Mouse (Mus musculus): Measurements from ENCODE around the gene Foxk2. TPM values are rescaled to one million over a fixed set of nuclear protein-coding genes. Genes with fewer than 3 reads are reported as not detected.
"Not testable (repeated sequence)": the region's sequence is repeated elsewhere in the genome, so short reads cannot be mapped to it uniquely, and the experiment has no call there.

Gene Foxk2
- total RNA-seq, 2 experiments from 2014 or later, result 26.5 to 30.9 TPM

DNA sequence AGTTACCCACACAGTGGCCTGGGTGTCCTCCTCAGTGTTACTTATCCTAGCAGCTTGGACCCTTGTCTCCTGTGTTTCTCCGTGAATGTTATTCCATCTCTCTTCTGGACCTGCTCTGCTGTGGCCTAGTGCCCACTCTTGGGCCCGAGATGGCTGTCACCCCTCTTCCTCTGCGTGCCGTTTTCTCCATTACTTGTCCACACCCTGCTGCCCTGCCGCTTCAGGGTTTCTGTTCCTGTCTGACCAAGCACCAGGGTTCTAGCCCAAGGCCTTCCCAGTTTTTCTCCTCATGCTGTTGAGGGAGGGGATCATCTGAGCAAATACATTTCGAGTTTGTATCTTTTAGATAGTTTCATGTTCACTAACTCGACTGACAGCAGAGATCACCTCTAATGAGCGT, 17.7 kb downstream of the Foxk2 start:
- no peak for DNase-seq (ENCODE audit: low spot score)

DNA sequence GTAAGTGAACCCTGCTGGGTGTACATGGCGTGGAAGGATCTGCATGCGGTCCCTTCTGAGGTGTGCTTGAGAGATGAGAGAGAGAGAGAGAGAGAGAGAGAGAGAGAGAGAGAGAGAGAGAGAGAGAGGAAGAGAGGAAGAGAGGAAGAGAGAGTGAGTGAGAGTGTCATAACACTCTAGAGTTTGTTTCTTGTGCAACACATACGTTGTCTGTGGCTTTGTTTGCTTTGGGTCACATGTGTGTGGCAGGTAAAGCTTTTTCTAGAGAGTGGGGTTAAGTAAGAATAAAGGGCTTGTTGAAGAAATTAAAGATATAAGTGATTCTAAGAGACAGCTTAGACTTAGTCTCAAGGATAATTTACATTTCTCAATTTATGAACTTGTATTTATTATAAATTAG, 18.2 kb downstream of the Foxk2 start:
- DNase-seq (ENCODE audit: low spot score), result no peak

DNA sequence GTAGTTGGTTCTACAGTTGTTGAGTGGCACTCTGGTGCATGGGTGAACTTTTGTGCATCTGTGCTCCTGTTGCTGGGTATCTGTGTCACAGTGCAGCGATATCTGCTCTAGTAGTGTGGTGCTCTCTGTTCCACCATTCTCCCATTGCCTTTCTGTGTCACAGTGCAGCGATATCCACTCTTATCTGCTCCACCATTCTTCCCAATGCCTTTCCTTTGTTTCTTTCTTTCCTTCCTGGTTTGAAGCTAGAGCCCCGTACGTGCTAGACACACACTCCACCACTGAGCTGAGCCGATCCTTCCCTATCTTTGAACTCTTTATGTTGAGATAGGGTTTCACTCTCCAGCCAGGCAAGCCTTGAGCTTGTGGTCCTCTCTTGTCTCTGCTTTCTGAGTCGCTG, 23.1 kb downstream of the Foxk2 start:
- DNase-seq (ENCODE audit: low spot score), result no peak

DNA sequence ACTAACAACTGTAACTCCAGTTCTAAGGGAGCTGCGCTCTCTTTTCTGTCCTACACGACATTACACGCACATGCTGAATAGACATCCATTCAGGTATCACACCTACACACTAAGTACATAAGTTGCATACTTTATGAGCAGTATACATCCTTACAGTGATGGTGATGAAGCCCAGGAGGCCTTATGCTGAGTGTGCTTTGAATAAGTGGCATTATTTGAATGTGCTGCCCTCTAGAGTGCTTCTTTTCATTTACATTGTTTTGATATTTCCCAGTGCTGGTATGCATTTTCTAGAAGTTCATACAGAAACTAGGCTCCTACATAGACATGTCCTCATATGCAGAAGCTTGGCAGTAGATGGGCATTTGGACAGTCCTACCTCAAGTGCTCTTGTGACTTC, 30.1 kb downstream of the Foxk2 start:
- DNase-seq (ENCODE audit: low spot score), result no peak

DNA sequence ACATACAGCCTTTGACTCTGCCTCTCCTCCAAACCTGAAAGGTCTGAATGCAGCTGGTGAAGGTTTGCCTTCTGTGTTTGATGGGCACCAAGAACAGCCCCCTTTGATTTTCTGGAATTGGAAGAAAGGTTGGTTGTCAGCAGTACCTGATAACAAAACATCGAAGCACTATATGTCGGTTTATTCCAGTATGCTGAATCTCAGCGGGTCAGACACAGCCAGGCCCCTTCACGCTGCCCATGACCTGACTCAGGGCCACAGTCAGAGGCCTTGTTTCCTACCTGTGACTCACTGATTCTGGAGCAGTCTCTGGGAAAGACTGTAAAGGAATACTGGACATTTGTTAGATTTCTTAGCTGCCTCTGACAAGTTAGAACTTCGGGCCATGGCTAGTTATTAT, 35.0 kb downstream of the Foxk2 start:
- DNase-seq (ENCODE audit: low spot score), result no peak

DNA sequence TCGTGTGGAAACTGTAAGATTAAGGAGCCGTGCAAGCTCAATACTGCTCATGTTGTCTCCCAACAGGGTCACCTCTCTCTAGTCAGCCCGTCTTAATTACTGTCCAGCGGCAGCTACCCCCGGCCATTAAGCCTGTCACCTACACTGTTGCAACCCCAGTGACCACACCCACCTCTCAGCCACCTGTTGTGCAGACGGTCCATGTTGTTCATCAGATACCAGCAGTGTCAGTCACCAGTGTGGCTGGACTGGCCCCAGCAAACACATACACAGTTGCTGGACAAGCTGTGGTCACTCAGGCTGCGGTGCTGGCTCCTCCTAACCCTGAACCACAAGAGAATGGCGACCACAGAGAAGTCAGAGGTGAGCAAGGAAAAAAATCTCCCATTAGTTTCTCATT, 38.7 kb downstream of the Foxk2 start:
- no peak for DNase-seq (ENCODE audit: low spot score)

DNA sequence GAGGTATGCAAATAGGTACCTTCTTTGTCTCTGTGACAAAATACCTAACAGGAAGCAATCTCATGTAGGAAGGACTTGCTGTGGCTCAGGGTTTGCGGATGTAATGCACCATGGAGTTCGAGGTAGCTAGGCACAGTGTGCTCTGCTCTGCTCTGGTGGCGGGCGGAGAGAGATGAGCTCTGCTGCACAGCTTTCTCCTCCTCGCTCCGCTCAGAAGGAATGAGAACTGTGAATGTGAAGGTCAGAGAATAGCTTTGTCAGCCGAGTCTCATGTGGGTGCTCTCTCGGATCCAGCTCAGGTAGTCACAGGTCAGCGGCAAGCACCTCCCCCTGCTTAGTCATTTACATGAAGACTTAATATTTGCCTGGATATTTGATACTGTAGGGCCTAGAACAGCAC, 40.5 kb downstream of the Foxk2 start:
- DNase-seq (ENCODE audit: low spot score), result no peak

DNA sequence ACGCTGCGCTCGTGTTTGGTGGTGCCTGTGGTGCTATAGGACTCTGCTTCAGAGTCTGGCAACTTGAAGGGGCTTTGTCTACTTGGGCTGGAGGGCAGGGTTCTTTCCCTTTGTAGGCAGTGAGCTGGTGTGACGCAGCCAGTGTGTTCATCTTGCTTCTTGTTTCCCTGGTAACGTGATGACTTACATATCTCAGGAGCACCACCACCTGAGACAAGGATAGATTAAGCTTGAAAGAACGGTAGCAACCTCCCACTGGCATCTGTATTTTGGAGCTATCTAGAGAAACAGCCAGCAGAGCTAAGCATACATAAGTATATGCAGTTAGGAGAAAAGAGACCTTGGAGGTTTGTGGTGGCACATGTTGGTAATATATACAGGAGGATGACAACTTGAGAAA, 45.6 kb downstream of the Foxk2 start:
- no peak for DNase-seq (ENCODE audit: low spot score)

DNA sequence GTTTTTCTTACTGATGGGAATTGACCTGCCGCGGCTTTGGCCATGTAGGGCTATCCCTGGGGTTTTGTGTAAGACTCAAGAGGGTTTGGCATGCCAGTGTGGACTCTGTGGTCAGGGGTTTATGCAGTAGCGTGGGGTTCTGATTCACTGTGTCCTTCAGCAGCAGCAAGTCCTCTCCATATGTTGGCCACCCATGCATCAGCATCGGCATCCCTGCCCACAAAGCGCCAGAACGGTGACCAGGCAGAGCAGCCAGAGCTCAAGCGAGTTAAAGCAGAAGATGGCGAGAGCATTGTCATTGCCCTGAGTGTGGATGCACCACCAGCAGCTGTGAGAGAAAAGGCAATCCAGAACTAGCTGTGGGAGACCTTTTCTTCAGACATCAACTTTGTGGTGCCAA, 46.8 kb downstream of the Foxk2 start:
- DNase-seq (ENCODE audit: low spot score), result no peak

DNA sequence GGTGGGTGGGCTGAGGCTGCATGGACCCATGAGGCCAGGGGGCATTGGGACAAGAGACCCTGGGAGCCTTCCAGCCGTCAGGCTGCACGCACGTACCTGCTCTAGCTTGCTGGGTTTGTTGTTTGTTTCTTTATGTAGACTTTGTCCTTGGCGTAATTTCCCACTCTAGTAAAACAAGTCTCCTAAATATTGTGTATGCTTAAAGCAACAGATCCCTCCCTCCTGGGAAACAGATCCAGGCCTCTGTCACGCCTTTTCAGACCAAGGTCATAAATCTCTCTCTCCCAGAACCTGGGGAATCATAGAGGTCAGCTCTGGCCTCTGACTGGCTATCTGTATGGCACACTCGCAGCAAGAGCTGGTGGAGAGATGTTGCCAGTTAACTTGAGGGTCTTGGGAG, 47.9 kb downstream of the Foxk2 start:
- not testable (repeated sequence) for DNase-seq (ENCODE audit: low spot score)

DNA sequence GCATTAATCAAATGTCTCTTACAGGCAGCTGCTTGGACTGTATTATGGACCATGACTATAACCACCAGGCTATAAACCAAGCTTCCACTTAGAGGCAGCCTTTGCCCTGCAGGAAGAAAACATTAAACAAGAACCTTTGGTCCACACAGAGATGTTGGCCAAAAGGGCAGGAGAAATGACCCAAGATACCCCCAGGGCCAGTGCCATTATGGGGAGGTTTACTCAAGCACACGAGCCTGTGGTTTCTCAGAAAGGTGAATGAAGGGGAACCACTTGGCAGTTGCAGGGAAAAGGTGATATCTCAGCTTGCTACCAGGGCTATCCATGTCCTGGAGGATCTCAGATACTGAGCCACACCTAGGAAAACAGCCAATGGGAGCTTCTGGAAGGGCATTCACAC, 66.2 kb downstream of the Foxk2 start:
- peak; percentile 10 for DNase-seq (ENCODE audit: low spot score)

DNA sequence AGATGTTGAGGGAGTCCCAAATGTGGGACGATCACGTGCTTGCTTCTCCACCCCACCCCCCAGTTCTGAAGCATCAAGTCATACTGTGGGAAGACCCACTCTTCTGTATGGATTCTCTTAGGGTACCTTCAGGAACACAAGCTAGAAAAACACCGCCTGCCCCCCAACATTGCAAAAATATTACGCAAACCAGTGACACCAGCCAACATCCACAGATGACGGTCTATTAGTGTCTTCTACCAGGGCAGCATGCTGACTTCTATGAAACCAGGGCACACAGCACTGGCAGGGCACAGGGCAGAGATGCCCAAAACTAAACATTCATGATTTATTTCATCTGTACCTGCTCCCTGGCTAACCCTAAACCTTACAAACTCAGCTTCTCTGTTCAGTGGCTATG, 66.9 kb downstream of the Foxk2 start:
- DNase-seq (ENCODE audit: low spot score), result no peak

DNA sequence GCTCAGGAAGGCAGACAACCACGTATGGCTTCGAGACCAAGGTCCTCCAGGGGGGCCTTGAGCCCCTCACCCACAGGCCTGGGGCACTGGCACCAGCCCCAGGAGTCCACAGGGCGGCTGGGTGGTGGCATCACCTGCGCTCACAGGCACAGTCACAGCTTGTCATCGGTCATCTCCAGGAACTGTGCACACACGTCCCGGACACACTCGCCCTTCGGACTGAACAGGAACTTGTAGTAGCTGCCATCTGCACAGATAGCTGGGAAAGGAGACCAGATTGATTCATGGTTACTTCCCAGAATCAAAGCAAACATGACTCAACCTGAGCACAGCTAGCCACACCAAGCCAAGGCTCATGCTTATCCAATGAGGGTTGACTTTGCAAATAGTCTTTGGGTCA, 68.4 kb downstream of the Foxk2 start:
- DNase-seq (ENCODE audit: low spot score), result no peak

DNA sequence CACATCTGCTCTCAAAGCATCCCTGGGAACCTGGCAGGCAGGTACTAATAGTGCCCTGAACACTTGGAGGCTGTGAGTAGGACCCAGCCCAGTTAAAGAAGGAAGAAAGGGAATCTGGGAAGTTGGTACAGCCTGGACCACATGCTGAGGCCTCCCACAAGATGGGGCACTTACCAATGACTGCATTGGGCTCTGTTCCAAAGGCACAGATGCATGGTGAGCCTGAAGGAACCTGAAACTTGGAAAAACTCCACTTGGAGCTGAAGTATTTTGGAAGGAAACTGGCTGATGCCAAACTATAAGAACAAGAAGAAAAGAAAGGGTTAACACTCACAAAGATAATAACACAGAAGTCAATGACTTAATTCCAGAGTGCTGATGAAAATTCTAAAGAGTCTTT, 68.8 kb downstream of the Foxk2 start:
- no peak for DNase-seq (ENCODE audit: low spot score)

DNA sequence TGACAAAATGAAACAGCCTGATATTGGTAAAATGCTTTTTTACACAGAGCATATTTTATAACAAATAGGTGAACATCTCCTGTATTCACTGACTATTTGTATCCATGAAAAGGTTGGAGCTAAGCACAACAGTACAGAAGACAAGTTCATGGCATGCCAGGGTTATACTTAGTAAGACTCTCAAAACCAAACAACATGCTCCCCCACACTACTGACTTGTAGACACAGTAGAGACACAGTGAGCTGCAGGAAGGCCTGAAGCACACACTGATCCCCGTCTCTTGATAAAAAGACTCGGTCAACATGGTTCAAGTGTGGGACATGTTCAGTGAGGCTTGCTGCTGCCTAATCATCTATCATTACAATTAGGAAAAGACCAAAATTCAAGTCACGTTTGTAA, 71.9 kb downstream of the Foxk2 start:
- DNase-seq (ENCODE audit: low spot score), result no peak

DNA sequence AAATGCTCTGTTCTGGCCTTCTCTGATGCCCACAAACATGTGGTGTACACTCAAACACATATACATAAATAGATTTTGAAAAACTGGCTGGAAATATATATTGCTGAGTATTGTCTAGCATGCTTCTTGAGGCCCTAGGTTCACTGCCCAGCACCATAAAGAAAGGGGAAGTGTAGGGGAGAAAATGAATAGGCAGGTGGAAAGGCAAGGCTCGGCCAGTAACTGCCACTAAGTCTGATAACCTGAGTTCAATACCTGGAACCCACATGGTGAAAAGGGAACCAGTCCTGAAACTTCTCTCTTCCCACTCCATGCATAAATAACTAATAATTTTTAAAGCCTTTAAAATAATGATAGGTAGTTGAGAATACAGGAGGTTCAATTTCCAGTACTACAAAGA, 79.9 kb downstream of the Foxk2 start:
- DNase-seq (ENCODE audit: low spot score), result no peak

DNA sequence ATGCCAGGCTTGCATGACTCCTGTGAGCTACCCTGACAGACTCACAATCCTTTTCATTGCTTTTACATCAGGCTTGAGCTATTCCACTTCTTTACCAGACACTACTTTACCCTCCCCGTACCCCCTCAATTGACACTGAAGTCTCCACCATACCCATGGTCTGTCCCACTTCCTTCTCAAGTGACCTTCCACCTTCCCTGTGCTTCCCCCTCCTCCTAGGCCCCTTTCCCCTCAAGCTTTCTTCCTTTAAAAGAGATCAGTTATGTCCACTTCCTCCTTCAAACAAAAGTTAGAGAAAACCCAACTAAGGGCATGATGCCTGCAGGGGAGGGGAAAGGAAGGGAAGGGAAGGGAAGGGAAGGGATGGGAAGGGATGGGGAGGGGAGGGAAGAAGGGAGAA, 80.5 kb downstream of the Foxk2 start:
- no peak for DNase-seq (ENCODE audit: low spot score)

DNA sequence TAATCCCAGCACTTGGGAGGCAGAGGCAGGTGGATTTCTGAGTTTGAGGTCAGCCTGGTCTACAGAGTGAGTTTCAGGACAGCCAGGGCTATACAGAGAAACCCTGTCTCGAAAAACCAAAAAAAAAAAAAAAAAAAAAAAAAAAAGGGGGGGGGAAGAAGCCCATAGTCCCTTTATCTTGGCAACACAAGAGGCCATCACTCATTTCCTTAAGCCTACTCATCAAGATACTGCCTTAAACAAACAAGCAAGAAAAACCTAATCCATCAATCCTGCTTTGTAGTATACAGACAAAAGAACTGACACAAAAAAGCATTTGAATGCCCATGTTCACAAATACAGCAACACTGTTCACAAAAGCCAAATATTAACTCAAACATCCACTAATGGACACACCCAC, 82.6 kb downstream of the Foxk2 start:
- DNase-seq (ENCODE audit: low spot score), result not testable (repeated sequence)

DNA sequence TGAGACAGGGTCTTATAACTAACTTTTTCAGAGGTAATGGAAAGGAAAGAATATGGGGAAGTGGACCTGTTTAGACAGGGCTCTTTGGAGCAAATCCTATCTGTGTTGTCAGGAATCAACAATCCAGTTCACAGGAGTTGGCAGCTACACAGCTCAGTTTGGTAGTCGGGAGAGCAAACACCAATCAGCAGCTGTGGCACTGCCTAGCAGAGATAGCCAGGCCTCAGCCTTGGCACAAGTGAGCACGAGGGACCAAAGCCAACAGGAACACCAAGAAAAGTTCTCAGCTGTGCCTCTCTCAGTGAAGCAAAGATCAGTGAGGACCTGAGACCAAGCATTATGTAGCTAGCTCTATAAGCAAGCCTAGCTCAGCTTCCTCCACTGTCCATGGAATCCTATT, 87.2 kb downstream of the Foxk2 start:
- peak; percentile 64 for DNase-seq (ENCODE audit: low spot score)

DNA sequence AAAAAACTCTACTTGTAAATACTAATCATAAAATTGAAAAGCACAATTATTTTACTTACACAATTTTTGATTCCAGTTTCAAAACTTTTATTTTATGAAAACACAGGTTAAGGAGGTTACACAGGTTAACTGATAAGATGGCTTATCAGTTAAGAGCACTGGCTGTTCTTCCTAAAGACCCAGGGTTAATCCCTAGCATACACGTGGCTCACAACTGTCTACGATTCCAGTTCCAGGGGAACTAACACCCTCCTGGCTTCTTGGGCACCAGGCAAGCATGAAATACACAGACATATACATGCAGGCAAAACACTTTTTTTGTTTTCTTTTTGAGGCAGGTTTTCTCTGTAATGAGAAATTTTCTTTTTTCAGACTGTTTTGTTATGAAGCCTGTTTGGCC, 88.4 kb downstream of the Foxk2 start:
- DNase-seq (ENCODE audit: low spot score), result no peak

DNA sequence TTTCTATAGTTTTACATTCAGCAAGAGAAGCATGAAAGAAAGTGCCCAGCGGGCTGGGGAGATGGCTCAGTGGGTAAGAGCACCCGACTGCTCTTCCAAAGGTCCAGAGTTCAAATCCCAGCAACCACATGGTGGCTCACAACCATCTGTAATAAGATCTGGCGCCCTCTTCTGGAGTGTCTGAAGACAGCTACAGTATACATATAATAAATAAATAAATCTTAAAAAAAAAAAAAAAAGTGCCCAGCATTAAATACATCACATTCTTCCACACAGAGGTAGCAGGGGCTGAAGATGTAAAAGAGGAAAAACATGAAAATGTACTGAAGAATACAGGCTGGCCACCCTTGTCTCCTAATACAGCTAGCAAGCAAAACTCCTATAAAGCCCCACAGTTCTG, 88.9 kb downstream of the Foxk2 start:
- not testable (repeated sequence) for DNase-seq (ENCODE audit: low spot score)

DNA sequence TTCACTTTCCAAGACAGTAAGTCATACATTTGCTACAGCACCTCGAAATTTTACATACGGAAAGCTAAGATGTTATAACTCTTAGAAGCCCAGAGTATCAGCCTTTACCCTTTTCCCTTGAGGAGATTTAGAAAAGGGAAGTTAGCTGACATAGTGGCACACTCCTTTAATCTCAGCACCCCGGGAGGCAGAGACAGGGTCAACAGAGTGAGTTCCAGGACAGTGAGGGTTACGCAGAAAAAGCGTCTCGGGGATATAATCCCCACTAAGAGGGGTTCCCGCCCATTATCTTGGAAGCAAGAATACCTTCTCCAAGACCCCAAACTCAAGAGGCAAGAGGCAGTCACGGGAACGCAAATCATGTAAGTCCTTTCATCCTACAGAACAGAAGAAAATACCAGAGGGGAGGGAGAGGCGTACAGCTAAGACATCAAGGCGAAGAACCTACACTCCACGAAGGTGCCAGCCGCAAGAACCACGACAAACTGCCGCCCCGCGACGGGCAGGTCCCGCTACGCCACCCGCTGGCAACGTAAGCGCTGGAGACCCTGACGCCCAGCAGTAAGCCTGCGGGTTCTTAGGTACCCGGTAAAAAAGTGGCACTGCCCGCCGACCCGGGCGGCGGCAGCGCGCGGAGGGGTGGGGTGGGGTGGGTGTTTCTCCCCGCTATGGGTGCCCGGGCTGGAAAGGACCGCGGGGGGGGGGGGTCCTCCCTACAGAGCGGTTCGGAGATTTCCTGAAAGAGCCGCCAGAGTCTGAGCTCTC, 93.7 kb downstream of the Foxk2 start:
- DNase-seq (ENCODE audit: low spot score), result no peak

DNA sequence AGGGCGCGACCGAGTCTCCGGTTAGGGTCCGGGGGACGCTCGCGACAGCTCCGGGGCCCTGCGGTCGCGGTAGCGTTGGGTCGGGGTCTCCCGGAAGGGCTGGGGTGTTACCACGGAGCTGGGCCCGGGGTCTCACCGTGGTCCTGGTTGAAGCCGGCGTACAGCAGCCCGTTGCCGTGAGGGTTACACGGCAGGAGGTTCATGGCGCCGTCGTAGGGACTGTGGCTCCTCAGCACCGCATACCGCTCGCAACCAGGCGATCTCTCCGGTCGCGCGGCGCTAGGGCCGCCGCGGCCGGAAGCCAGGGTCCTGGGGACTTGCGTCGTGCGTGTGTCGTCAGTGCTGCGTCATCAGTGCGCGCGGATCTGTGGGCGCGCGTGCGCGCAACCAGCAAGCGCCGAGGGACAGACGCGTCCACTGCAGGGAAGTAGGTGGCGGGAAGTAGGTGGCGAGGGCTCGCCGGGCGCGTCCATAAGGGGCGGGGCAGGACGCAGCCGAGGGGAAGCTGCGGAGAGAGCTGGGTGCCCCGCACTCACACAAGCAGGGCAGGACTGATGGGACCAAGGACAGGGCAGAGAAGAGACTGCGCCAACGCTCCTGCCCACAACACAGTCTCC, 94.4 kb downstream of the Foxk2 start, which contains the start of gene Wdr45b:
Gene Wdr45b (minus strand): TSS at position 355 of the 617 bp plus-strand sequence.
- DNase-seq (ENCODE audit: low spot score), result peak; percentile 97
